Comparison of ENCODE assay signal across 18 mouse cellular contexts in the genomic region with DNA sequence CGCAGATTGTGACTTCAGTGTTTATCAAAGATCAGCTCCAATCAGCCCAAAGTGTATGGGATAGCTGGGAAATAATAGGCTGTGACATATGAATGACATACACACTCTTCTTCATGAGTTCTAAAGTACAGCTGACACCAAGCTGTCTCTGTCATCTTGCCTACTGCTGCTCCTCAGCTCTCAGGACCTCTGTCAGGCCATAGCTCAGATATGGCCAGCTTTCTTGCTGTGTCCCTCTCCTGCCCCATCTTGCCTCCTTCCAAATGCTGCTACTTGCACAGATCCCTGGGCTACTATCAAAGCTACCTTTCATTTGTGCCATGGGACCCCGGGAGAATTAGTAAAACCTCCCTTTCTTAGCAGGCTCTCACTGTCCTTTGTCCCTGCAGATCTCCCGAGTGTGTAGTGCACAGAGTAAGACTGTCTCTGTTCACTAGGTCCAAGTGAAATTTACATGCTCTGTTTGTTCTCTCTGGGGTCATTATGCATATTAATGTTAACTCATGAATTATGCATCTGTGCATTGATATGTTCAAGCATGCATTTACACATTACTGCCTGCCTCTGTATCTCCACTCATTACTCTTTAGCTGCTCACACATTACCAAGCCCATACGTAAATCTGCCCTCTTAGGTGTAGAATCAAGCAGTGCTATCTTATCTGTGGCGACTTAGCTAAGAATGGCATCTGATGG. TPM values are rescaled to one million over a fixed set of nuclear protein-coding genes. Genes with fewer than 3 reads are reported as not detected.
DNase-seq lines count a peak whose midpoint lies in the region; ATAC-seq and TF ChIP-seq lines count a peak whose summit lies in the region.
"Had no signal": no experiment of that assay in that cellular context is flagged by ENCODE, and none has a peak within 500 bp of the region (broad histone marks: within the 10 kb centered on the region; RNA-seq: fewer than 3 reads in every experiment).

No protein-coding gene starts in this region.

- H3K4me1 ChIP-seq in forebrain, embryonic 16.5 days (replicated peaks; ENCODE audit: control insufficient read depth, insufficient read depth, low read length) = peaks cover 8% of the 10 kb centered on the region
- peaks cover 6% of the 10 kb centered on the region for H3K4me1 ChIP-seq in hindbrain, embryonic 16.5 days (ENCODE audit: control insufficient read depth, insufficient read depth, low read depth, low read length)
- peaks cover 8% of the 10 kb centered on the region; the same call in 1 of the 2 replicates for H3K4me1 ChIP-seq in midbrain, embryonic 16.5 days (ENCODE audit: control insufficient read depth, insufficient read depth, low read length)
- H3K4me1 ChIP-seq in stomach, postnatal 0 days (replicated peaks; ENCODE audit: control insufficient read depth, insufficient read depth) = no peaks in the 10 kb centered on the region

- peak overlapping the region; percentile 66; the same call in 1 of the 2 replicates for H3K27ac ChIP-seq in forebrain, embryonic 16.5 days (ENCODE audit: low read length)
- no peak overlapping the region for H3K27ac ChIP-seq in hindbrain, embryonic 16.5 days (ENCODE audit: low read depth, low read length)
- 0 out of 2 replicates have a peak overlapping the region, but pooled peaks have one; percentile 6 for H3K27ac ChIP-seq in midbrain, embryonic 16.5 days (ENCODE audit: low read length)
- H3K27ac ChIP-seq in stomach, postnatal 0 days (replicated peaks) = no peak overlapping the region
- H3K27ac ChIP-seq: heart, adult 2 months had no signal

- 38% methylated on average over 5 of the region's 5 CpGs for WGBS in forebrain, embryonic 16.5 days
- 43% methylated on average over 5 of the region's 5 CpGs for WGBS in hindbrain, embryonic 16.5 days
- 34% methylated on average over 5 of the region's 5 CpGs for WGBS in midbrain, embryonic 16.5 days
- 59% methylated on average over 5 of the region's 5 CpGs for WGBS in stomach, postnatal 0 days

- TF ChIP-seq EP300 in stomach, postnatal 0 days (optimal IDR thresholded peaks at IDR 0.05) = no peak

- H3K4me3 ChIP-seq in forebrain, embryonic 16.5 days (replicated peaks; ENCODE audit: low read length) = no peak overlapping the region
- H3K4me3 ChIP-seq in hindbrain, embryonic 16.5 days (ENCODE audit: low read length) = no peak overlapping the region
- H3K4me3 ChIP-seq in midbrain, embryonic 16.5 days (ENCODE audit: low read depth, low read length) = no peak overlapping the region
- no peak overlapping the region for H3K4me3 ChIP-seq in stomach, postnatal 0 days (ENCODE audit: low read depth, low read length)
- H3K4me3 ChIP-seq: heart, adult 2 months had no signal

- H3K4me2 ChIP-seq in forebrain, embryonic 16.5 days (ENCODE audit: low read length) = no peak overlapping the region
- H3K4me2 ChIP-seq in hindbrain, embryonic 16.5 days (ENCODE audit: low read length) = no peak overlapping the region; the same call in 1 of the 2 replicates
- H3K4me2 ChIP-seq in midbrain, embryonic 16.5 days (ENCODE audit: low read length) = no peak overlapping the region
- no peak overlapping the region for H3K4me2 ChIP-seq in stomach, postnatal 0 days (replicated peaks; ENCODE audit: low read depth)

- no peak for TF ChIP-seq CTCF in stomach, postnatal 0 days (IDR thresholded peaks at IDR 0.05; ENCODE audit: low read depth)

- 0 out of 2 replicates have a peak overlapping the region, but pooled peaks have one; percentile 5 for H3K9ac ChIP-seq in forebrain, embryonic 16.5 days (replicated peaks; ENCODE audit: low read depth, low read length)
- no peak overlapping the region for H3K9ac ChIP-seq in hindbrain, embryonic 16.5 days (ENCODE audit: low read depth, low read length)
- no peak overlapping the region for H3K9ac ChIP-seq in midbrain, embryonic 16.5 days (ENCODE audit: low read depth, low read length)
- H3K9ac ChIP-seq in stomach, postnatal 0 days (ENCODE audit: low read length) = no peak overlapping the region

- no peaks in the 10 kb centered on the region for H3K9me3 ChIP-seq in forebrain, embryonic 16.5 days (ENCODE audit: control insufficient read depth, low read length)
- H3K9me3 ChIP-seq in hindbrain, embryonic 16.5 days (ENCODE audit: control insufficient read depth, low read length) = no peaks in the 10 kb centered on the region
- H3K9me3 ChIP-seq in midbrain, embryonic 16.5 days (replicated peaks; ENCODE audit: control insufficient read depth, low read length, poor library complexity, severe bottlenecking) = no peaks in the 10 kb centered on the region
- no peaks in the 10 kb centered on the region for H3K9me3 ChIP-seq in stomach, postnatal 0 days (ENCODE audit: control insufficient read depth, low read length)

- DNase-seq in spleen, postnatal 10 days (ENCODE audit: low spot score in 2 of 2) = no peak
- DNase-seq in stomach, postnatal 0 days (ENCODE audit: low spot score) = no peak
- no peak for DNase-seq in heart, adult 11 months
- no peak for DNase-seq in adrenal gland, postnatal 4 days (ENCODE audit: low spot score in 2 of 2)
- DNase-seq: adrenal gland, postnatal 10 days; cerebellum, postnatal 14 days; heart, adult 2 months; heart, postnatal 10 days; kidney, postnatal 10 days; layer of hippocampus, adult 9-11 months; right cerebral cortex, postnatal 4 days; thymus, adult 2 months had no signal

- ATAC-seq in forebrain, embryonic 16.5 days = peak; percentile 86
- peak; percentile 42; the same call in 1 of the 2 replicates for ATAC-seq in hindbrain, embryonic 16.5 days
- peak; percentile 79 for ATAC-seq in midbrain, embryonic 16.5 days
- ATAC-seq in stomach, postnatal 0 days (ENCODE audit: low FRiP score, low TSS enrichment) = no peak
- ATAC-seq: CD4-positive, CD25-positive, alpha-beta regulatory T cell, adult 4 months; intestine, embryonic 16.5 days had no signal

- no peaks in the 10 kb centered on the region for H3K36me3 ChIP-seq in forebrain, embryonic 16.5 days (ENCODE audit: control insufficient read depth, insufficient read depth)
- H3K36me3 ChIP-seq in hindbrain, embryonic 16.5 days (ENCODE audit: control insufficient read depth, insufficient read depth, low read length) = no peaks in the 10 kb centered on the region
- no peaks in the 10 kb centered on the region for H3K36me3 ChIP-seq in midbrain, embryonic 16.5 days (ENCODE audit: control insufficient read depth, insufficient read depth, low read length)
- H3K36me3 ChIP-seq in stomach, postnatal 0 days (ENCODE audit: control insufficient read depth, insufficient read depth, low read length) = no peaks in the 10 kb centered on the region

- H3K27me3 ChIP-seq in forebrain, embryonic 16.5 days (replicated peaks; ENCODE audit: control insufficient read depth, insufficient read depth, low read length) = no peaks in the 10 kb centered on the region
- no peaks in the 10 kb centered on the region for H3K27me3 ChIP-seq in hindbrain, embryonic 16.5 days (replicated peaks; ENCODE audit: control insufficient read depth, insufficient read depth, low read length)
- H3K27me3 ChIP-seq in midbrain, embryonic 16.5 days (ENCODE audit: control insufficient read depth, insufficient read depth, low read depth, low read length) = no peaks in the 10 kb centered on the region
- no peaks in the 10 kb centered on the region for H3K27me3 ChIP-seq in stomach, postnatal 0 days (ENCODE audit: control insufficient read depth, insufficient read depth, low read length)

RNA-seq across cellular contexts. Expression of a gene that starts 45.6 kb away (rescaled TPM):
- 0.04 and 0.07 TPM in 2 replicates for polyA plus RNA-seq in forebrain, embryonic 16.5 days (2015; fragmentation: Nextera tagmentation; extraction: Ambion mirVana)
- polyA plus RNA-seq in hindbrain, embryonic 16.5 days (2015; fragmentation: Nextera tagmentation; extraction: Ambion mirVana) = 0.05 TPM in 1 of 2 replicates, not detected in the other
- 0.04 and 0.09 TPM in 2 replicates for polyA plus RNA-seq in midbrain, embryonic 16.5 days (2015; fragmentation: Nextera tagmentation; extraction: Ambion mirVana)
- polyA plus RNA-seq in stomach, postnatal 0 days (2015; fragmentation: Nextera tagmentation; extraction: Ambion mirVana) = 14.1 and 14.6 TPM in 2 replicates
- total RNA-seq in adrenal gland, postnatal 4 days (2021) = under 1 TPM; 0.11 to 0.96 TPM
- total RNA-seq: MEL had no signal
- polyA plus RNA-seq: CD4-positive, CD25-positive, alpha-beta regulatory T cell, adult 4 months had no signal

Comparison
In these comparisons a context has a peak if more than half of its experiments do, and no peak if none do; other contexts are left out.
1. H3K27ac ChIP-seq: peak in forebrain, embryonic 16.5 days (single experiment) and midbrain, embryonic 16.5 days (single experiment); none in hindbrain, embryonic 16.5 days (single experiment) and stomach, postnatal 0 days (single experiment).
2. RNA of a gene that starts 45.6 kb away (polyA plus RNA-seq): 14.1 to 14.6 TPM in stomach, postnatal 0 days; 0.05 TPM in hindbrain, embryonic 16.5 days, 0.04 to 0.07 TPM in forebrain, embryonic 16.5 days and 0.04 to 0.09 TPM in midbrain, embryonic 16.5 days; every median in the first group is over 10 times any median in the second.